Mouse (Mus musculus): ENCODE results near the gene Cygb.

Gene Cygb

DNA sequence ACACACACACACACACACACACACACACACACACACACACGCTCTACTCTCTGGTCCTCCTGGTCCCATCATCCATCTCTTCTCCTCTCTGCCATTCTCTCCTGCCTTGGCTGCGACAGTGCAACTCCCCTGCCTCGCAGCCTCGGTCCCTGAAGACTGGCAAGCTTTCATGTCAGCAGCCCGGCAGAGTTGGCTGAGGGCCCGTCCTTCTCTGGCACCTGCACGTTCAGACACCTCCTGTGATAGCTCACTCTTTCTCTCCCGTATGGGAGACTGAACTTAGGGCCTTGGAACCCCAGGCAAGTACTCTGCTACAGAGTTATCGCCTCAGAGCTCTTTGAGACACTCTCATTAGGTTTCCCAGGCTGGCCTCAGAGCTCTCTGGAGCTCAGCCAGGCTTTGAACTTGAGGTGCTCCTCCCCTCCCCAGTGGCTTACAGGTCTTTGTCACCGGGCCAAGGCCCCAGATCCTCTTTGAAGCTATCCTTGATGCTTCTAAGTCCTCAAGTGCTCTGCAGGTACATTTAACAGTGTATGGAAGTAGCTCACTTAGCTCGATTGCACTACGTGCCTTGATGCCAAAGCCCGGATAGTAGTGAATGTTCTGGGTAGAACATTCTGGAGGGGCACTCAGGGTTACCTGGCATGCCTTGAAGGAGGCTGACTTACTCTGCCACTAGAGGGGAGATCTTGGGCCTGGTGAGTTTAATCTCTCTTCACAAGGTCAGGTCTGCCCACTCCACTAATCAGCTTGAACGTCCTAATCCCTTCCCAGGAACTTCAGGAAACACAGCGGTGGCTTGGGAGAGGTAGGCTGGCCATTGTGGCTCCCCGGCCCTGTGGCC lies 2.5 kb upstream of the Cygb start:
- no peak for DNase-seq (ENCODE audit: low read depth, low spot score)

DNA sequence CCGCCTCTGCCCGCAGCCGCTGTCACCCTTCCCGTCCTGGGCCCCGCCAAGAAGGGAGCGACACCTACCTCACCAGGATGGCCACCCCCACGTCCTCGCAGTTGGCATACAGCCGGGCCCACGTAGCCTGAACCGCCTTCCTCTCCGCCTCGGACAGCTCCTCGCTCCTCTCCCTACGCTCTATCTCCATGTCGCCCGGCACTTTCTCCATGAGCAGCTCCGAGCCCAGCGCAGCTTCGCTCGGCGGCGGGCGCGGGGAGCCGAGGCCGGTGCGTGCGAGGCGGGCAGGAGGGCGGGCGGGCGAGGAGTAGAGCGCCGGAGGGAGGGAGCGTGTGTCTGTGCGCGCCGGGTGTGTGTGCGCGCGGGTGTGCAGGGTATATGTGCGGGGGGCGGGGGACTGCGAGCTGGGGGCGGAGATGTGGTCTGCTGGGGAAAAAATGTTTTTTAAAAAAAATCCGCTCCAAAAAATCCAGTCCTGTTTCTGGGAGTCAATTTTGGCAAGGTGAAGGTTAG lies 348 bp downstream of the Cygb start:
- no peak for DNase-seq (ENCODE audit: low read depth, low spot score)

- no peak for DNase-seq (ENCODE audit: low read depth, low spot score)
Measured at GRCm38 (mm10) chr11:116653234-116653633, 879 bp downstream of the Cygb start, which contains the start of gene Prcd. TSS of gene Prcd (plus strand) at chr11:116653534.

GRCm38 (mm10) chr11:116652330-116653098 lies 1.6 kb downstream of the Cygb start:
- DNase-seq (ENCODE audit: low read depth, low spot score), result no peak

GRCm38 (mm10) chr11:116651339-116651738 lies 2.8 kb downstream of the Cygb start:
- no peak for DNase-seq (ENCODE audit: low read depth, low spot score)

- no peak for DNase-seq (ENCODE audit: low read depth, low spot score)
Measured at GRCm38 (mm10) chr11:116650811-116651210, 3.3 kb downstream of the Cygb start.

GRCm38 (mm10) chr11:116649711-116650337 lies 4.3 kb downstream of the Cygb start:
- DNase-seq (ENCODE audit: low read depth, low spot score), result no peak

DNA sequence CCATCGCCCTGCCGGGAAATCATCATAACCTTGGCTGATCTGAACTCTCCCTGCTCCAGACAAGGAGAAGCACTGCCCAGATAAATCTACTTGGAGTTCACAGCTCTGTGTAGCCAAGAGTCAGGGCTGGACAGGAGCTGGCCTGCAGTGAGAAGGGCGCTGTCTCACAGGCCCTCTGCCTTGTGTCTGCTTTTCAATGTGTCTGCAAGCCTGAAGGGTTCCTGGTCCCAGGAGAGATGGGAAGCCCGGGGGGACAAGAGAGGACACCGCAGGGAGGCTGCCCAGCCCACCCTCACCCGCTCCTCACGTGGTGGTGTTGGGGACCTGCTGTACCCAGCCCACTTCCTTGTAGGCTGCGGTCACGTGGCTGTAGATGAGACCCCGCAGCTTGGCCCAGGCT lies 5.1 kb downstream of the Cygb start:
- no peak for DNase-seq (ENCODE audit: low read depth, low spot score)

GRCm38 (mm10) chr11:116648213-116648921 lies 5.7 kb downstream of the Cygb start:
- peak; percentile 80 for DNase-seq (ENCODE audit: low read depth, low spot score)

DNA sequence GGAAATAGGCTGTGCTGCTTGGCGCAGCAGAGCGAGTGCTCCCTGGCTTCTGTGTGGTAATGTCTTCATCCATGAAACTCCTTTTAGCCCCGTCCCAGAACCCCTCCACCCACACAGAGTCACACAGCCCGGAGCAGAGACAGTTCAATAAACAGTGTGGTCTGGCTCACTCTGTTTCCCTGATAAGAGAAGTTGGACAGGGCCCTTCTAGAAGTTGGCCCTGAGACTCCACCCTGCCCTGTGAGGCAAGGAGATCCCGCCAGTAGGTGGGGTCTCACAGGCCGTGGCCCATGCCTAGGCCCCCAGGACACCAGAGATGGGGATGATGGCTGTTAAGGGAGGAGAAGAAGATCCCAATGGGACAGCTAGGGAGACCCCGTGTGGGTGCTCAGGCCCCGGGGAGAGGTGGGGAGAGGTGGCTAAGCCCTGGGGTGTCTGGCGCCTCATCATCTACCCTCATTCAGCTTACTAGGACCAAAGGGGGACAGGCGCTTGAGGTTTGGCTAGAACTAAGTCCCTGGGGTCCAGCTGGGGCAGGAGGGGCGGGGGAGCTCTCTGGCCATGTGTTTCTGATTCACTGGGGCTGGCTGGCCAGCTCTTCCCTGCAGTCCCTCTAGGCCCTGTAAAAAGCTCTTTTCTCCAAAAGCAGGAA lies 6.6 kb downstream of the Cygb start:
- DNase-seq (ENCODE audit: low read depth, low spot score), result peak; percentile 82

DNA sequence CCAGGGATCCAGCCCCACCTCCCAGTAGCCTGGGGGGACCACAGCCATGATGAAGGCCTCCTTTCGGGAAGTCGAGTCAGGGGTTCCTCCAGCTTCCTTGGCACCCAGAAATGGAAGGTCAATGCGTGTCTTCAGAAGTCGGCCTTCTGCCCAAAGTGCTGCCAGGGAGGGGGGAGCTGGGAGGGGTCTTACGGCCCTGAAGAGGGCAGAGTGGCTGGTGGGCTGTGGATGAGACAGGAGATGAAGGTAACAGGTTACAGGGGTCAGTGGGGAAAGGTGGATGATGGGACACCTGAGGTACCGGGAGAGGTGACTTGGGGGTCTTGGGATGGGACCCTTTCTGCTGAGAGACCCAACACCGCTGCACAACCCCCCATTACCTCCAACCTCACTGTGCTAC lies 7.3 kb downstream of the Cygb start:
- no peak for DNase-seq (ENCODE audit: low read depth, low spot score)

- DNase-seq (ENCODE audit: low read depth, low spot score), result no peak
Measured at GRCm38 (mm10) chr11:116646136-116646535, 8.0 kb downstream of the Cygb start.

GRCm38 (mm10) chr11:116645446-116646110 lies 8.5 kb downstream of the Cygb start:
- no peak for DNase-seq (ENCODE audit: low read depth, low spot score)

DNA sequence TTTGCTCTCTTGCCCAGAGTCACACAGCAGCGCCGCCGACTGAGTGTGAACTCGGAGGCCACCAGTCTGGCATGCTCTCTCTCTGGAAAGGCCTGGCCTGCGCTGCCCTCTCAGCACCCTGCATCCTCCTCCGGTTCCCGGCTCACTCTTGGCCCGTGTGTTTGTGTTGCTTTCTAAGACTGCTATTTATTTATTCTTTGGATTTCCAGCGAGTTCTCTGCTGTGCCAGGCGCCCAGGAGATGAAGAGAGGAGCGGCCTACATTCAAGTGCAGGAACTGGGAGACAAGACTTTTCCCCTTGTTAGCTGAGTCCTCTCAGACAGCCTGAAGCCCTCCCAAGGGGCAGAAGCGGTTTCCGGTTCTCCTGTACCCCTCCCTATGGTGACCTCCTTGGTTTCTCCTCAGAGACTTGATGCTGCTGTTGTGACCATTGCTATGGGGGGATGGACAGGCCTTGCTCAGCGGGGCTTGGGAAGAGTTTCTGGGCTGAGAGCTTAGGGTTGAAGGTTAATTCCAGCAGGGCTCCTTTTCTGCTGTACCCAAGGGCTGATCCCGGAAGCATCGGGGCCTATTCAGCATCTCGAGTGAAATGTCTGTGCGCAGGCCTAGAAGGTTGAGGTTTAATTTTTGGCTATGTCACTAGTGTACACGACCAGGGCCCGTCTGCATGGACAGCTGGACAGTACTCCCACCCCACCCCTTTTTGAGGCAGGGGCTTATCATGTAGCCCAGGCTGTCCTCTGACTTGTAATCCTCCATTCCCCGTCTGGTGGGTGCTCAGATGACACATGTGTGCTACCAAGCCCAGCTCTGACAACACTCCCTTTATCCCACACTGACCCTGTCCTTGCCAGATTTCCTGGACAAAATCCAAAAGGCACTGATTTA lies 9.6 kb downstream of the Cygb start:
- no peak for DNase-seq (ENCODE audit: low read depth, low spot score)

DNA sequence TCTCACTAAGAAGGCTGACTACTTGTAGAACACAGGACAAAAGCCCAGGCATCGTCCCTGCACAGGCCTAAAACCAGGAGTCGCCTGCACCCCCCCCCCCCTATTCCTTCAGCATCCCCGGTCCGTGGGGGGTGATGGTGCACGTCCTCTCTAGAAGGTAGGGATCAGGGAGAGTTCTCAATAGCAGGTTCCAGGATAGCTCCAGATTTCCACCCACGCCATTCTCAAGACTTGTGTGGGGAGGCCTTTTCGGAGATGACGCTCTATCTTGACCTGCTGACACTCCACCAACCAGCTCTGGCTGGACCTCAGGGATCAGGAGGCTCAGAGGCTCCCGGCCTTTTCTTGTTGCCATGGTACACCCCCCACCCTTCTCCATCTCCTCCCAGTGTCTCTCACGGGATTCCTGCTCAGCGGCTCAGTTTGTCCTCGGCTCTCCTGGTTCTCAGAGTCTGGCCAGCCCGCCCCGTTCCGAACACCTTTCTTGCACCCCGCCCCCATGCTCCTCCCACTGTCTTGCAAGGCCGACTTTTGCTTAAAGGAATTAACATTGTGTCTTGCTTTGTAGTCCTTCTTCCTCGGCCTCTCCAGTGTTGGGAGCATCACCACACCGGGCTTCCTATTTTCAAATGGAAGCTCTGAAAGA lies 10.4 kb downstream of the Cygb start:
- no peak for DNase-seq (ENCODE audit: low read depth, low spot score)

DNA sequence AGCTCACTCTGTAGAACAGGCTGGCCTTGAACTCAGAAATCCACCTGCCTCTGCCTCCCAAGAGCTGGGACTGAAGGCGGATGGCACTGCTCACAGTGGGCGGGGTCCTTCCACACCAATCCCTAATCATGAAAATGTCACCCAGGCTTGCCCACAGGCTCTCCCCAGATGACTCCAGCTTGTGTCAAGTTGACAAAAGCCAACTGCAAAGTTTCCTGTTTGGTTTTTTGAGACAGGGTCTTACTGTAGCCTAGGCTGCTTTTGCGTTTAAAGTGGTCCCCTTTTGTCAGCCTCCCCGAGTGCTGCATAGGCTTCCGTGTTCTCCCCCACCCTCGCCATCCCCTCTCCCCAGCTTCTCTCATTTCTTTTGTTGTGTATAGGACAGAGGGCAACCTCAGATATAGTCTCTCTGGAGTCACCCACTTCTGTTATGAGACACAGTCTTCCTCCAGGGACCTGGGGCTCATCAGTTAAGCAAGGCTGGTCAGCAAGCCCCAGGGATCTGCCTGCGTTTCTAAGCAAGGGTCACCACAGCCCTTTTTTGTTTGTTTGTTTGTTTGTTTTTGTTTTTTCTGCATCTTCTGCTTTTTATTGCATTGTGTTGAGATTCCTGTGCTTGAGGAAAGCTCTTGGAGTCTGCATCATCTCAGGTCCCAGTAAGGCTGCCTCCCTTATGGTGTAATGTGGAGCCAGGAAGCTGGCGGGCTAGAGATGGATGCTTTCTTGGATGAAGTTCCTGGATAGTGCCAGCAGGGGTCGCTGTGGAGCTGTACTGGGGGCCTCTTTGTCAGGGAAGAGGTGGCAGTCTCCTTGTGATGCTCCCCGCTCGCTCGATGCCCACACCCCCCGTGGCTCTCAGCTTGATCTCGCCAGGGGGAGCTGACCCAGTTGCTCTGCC lies 11.2 kb downstream of the Cygb start:
- peak; percentile 76 for DNase-seq (ENCODE audit: low read depth, low spot score)

DNA sequence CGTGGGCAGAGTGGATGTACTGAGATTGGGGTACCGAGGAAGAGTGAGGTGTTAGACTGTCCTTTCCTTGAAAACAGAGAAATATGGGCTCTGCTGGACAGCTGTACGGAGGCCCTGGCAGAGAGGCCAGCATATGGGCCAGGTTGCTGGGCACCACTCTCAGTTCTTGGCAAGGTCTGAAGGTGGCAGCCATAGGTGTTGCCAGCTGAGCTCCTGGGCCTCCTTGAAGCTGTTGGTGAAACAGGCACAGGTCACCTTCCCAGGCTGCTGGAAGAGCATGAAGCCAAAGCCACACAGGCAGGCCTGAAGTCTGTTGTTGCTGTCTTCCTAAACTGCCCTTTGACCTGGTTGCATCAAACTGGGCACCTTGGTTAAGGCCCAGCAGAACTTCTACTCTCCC lies 12.4 kb downstream of the Cygb start:
- DNase-seq (ENCODE audit: low read depth, low spot score), result no peak

GRCm38 (mm10) chr11:116641168-116641567 lies 12.9 kb downstream of the Cygb start:
- DNase-seq (ENCODE audit: low read depth, low spot score), result no peak
